Mouse (Mus musculus) erythroblast, embryonic 14.5 days (primary cell): Measurements from ENCODE around the gene Tor3a. TPM values are rescaled to one million over a fixed set of nuclear protein-coding genes. Genes with fewer than 3 reads are reported as not detected.

Experiments used
- H3K27me3 ChIP-seq: 2 replicates; pipeline ENCODE4 v1.6.1; 2012; ENCODE audit warnings: inconsistent platforms; ENCODE audit not compliant: control insufficient read depth
- H3K36me3 ChIP-seq: 2 replicates; pipeline ENCODE4 v1.6.1; 2012; ENCODE audit warnings: mild to moderate bottlenecking, inconsistent platforms; ENCODE audit not compliant: control insufficient read depth
- H3K4me1 ChIP-seq: 2 replicates; pipeline ENCODE4 v1.6.1; 2012; ENCODE audit warnings: inconsistent platforms; ENCODE audit not compliant: control insufficient read depth
- H3K4me3 ChIP-seq: replicated peaks from 2 replicates; pipeline ENCODE3; 2012; ENCODE audit warnings: moderate library complexity, mild to moderate bottlenecking, inconsistent platforms
- H3K9me3 ChIP-seq: 2 replicates; pipeline ENCODE4 v1.6.1; 2012; ENCODE audit warnings: low read length, inconsistent platforms, mixed read lengths; ENCODE audit not compliant: control insufficient read depth
- GATA1 ChIP-seq: IDR thresholded peaks from 2 replicates; pipeline ENCODE4 v1.6.1; 2012; ENCODE audit warnings: low read length, inconsistent platforms, mixed read lengths
- TAL1 ChIP-seq: IDR thresholded peaks from 3 replicates; pipeline ENCODE4 v1.6.1; 2012; ENCODE audit warnings: low read length, inconsistent platforms, mixed read lengths
- polyA plus RNA-seq: library from polyadenylated mRNA; stranded (reverse); fragments of >175 nt; gene quantifications from 2 replicates; pipeline ENCODE4 v1.2.3, GENCODE M21; 2012

The Tor3a gene
- polyA plus RNA-seq, 1 experiment, result not detected

DNA sequence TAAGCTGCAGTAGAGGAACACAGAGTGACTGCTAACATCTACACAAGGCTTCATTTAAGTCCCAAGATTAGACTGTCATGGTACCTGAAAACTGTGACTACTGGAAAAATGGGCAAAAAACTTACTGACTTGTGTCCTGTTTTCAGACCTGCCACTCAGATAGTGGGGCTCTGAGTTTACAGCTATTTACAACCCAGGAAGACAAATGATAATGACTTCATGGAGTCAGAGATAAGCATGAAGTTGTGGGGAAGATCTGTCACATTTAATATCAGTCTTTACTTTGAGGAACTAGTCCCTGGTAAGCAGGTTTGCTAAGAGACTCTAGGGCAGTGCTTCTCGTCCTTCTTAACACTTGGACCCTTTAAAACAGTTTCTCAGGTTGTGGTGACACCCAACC lies 63.9 kb downstream of the Tor3a start:
- no peaks in the 10 kb centered on the region for H3K9me3 ChIP-seq
- peaks cover 31% of the 10 kb centered on the region for H3K4me1 ChIP-seq
- no peaks in the 10 kb centered on the region for H3K36me3 ChIP-seq
- no peaks in the 10 kb centered on the region for H3K27me3 ChIP-seq
- TF ChIP-seq GATA1 (no peak), TAL1 (no peak)
- H3K4me3 ChIP-seq, result no peak overlapping the region

DNA sequence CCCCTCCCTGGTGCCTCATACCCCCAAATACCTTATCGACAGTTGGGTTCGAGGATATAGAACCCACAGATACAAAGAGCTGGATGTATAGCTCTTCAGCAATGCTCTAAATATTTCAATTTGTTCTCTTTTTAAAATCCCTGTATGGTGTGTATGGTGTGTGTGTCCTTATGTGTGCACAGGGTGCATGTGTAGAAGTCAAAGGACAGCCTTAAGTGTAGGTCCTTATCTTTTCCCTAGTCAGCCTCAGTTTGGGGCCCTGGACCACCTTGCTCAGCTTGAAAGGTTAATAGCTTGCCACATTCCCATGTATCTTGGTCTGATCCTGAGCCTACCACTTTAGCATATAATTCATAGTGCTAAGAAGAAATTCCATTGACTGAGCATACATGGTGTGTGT lies 65.7 kb downstream of the Tor3a start:
- Histone ChIP-seq H3K9me3 (no peaks in the 10 kb centered on the region), H3K27me3 (no peaks in the 10 kb centered on the region), H3K4me3 (no peak overlapping the region), H3K36me3 (no peaks in the 10 kb centered on the region), H3K4me1 (peaks cover 25% of the 10 kb centered on the region)
- TF ChIP-seq GATA1, result no peak
- TF ChIP-seq TAL1, result no peak

DNA sequence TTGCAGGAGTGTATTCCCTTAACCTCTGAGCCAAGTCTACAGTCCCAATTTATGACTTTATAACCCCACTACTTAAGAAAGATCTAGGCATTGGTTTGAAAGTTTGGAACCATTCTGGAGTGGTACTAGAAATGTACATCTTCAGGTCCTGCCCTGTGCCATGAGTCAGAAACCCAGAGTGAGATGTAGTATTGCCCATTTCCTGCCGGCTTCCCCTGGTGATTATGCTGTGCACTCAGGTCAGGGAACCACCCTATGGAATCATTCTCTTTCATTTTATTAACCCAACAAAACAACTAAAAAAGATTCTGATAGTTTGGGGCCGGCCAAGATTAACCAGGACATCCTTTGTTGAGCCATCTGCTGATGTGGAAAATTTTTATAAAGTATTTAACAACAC lies 68.2 kb downstream of the Tor3a start:
- H3K27me3 ChIP-seq, result no peaks in the 10 kb centered on the region
- H3K4me1 ChIP-seq, result peaks cover 25% of the 10 kb centered on the region
- H3K36me3 ChIP-seq, result no peaks in the 10 kb centered on the region
- no peak for TF ChIP-seq GATA1
- no peak for TF ChIP-seq TAL1
- H3K4me3 ChIP-seq, result no peak overlapping the region
- H3K9me3 ChIP-seq, result no peaks in the 10 kb centered on the region

DNA sequence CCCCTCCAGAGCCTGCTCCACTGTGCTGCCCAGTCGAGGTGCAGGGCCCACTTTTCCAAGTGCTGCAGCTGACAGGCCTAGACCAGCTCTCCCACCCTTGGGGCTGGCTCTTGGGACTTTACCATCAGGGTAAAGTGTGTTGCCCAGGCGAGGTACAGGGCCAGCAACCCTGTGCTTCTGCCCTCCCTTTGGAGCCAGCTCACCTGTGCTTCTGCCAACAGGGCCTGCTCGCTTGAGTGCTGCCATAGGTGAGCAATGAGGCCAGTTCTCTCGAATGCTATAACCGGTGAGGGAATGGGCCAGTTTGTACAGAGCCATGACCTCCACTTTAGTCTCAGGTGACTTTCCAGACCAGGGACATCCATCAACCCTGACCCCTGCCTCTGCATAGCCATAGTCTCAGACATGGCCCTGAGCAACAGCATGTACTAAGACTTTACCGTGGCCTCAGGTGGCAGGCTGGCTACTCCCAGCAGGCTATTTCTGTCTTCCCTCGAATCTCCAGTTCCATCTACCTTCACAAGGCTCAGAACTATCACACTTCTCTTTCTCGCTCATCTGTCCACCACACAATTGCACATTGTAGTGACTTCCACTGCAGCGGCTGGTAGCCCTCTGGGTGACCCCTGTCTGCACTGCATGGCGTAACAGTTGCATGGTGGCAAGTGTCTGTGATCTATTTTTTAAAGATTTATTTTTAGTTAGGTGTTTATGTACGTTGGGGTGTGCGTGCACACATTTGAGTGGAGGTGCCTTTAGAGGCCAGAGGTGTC lies 68.9 kb downstream of the Tor3a start:
- Histone ChIP-seq H3K9me3 (no peaks in the 10 kb centered on the region), H3K36me3 (no peaks in the 10 kb centered on the region), H3K27me3 (no peaks in the 10 kb centered on the region), H3K4me1 (peaks cover 18% of the 10 kb centered on the region), H3K4me3 (no peak overlapping the region)
- TF ChIP-seq GATA1, result no peak
- no peak for TF ChIP-seq TAL1

Other genes with a start within 250 kb of the Tor3a start
- gene Soat1, start 200.0 kb downstream of the Tor3a start, polyA plus RNA-seq, result 0.01 and 0.04 TPM in 2 replicates
- 0.09 and 0.19 TPM in 2 replicates for gene Gm10031, start 150.3 kb downstream of the Tor3a start, polyA plus RNA-seq
- gene Abl2, start 115.6 kb downstream of the Tor3a start, polyA plus RNA-seq, result 0.16 and 0.21 TPM in 2 replicates
- gene Fam20b, start 44.7 kb upstream of the Tor3a start, polyA plus RNA-seq, result 0.55 and 0.60 TPM in 2 replicates
- gene Angptl1, start 164.2 kb upstream of the Tor3a start, polyA plus RNA-seq, result not detected in 2 replicates